Mouse (Mus musculus): Measurements from ENCODE around the gene Slc47a2. TPM values are rescaled to one million over a fixed set of nuclear protein-coding genes. Genes with fewer than 3 reads are reported as not detected.
A peak's percentile ranks its signal among the peaks of the same experiment; 100 is the strongest.

Gene Slc47a2
- polyA plus RNA-seq, 1 experiment from 2014 or later = 0.07 TPM

DNA sequence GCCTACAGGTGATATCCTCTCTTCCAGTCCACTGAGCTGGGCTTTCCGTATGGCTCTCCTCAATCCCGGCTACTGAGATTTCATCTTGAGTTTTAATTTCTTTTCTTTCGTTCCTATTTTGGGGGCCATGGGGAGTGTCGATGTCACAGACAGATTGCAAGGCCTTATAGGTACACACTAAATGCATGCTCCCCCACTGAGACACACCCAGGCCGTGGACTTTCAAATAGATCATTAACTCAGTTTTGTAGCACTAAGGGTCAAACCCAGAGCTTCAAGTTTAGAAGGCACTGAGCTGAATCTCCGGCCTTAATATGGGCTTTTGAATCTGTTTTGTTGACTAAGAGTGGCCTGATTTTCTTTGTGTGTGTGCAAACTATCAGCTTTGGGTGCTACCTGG, 11.7 kb upstream of the Slc47a2 start:
- H3K4me1 ChIP-seq (replicated peaks; ENCODE audit: control insufficient read depth, insufficient read depth, low read length) = no peaks in the 10 kb centered on the region
- ATAC-seq (replicated peaks; ENCODE audit: low FRiP score) (no peak), DNase-seq (ENCODE audit: low spot score) (no peak)
- H3K36me3 ChIP-seq (ENCODE audit: control insufficient read depth, insufficient read depth, low read length) = no peaks in the 10 kb centered on the region
- no peak overlapping the region for H3K27ac ChIP-seq (ENCODE audit: low read depth, low read length)
- no peaks in the 10 kb centered on the region for H3K27me3 ChIP-seq (replicated peaks; ENCODE audit: control insufficient read depth, insufficient read depth, low read length)
- H3K9me3 ChIP-seq (ENCODE audit: control insufficient read depth, low read length) = no peaks in the 10 kb centered on the region
- H3K9ac ChIP-seq (ENCODE audit: low read depth, low read length) = no peak overlapping the region
- no peak overlapping the region for H3K4me2 ChIP-seq
- no peak overlapping the region for H3K4me3 ChIP-seq (ENCODE audit: low read depth, low read length)
- 71% methylated on average over 6 of the region's 6 CpGs for WGBS

DNA sequence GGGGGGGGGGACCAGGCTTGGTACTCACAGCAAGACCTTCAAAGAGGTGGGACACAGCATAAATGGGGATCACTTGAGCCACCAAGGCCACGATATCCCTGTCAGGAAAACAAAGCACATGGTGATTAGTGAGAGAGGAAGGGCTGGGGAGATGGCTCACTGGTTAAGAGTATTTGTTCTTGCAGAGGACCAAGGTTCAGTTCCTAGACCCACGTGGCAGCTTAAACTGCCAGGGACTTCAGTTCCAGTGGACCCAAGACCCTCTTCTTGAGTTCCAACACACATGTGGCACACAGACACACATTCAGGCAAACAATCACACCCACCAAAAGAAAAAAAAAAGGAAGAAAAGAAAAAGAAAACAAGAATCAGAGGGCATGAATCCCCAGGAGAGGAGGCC, 10.4 kb upstream of the Slc47a2 start:
- H3K36me3 ChIP-seq (ENCODE audit: control insufficient read depth, insufficient read depth, low read length) = no peaks in the 10 kb centered on the region
- H3K9ac ChIP-seq (ENCODE audit: low read depth, low read length) = no peak overlapping the region
- DNase-seq (ENCODE audit: low spot score) = no peak
- H3K4me3 ChIP-seq (ENCODE audit: low read depth, low read length) = no peak overlapping the region
- H3K4me2 ChIP-seq = no peak overlapping the region
- H3K27me3 ChIP-seq (replicated peaks; ENCODE audit: control insufficient read depth, insufficient read depth, low read length) = no peaks in the 10 kb centered on the region; the same call in 1 of the 2 replicates
- ATAC-seq (replicated peaks; ENCODE audit: low FRiP score) = no peak
- no peaks in the 10 kb centered on the region for H3K9me3 ChIP-seq (ENCODE audit: control insufficient read depth, low read length)
- no peaks in the 10 kb centered on the region for H3K4me1 ChIP-seq (replicated peaks; ENCODE audit: control insufficient read depth, insufficient read depth, low read length)
- 73% methylated on average over 2 of the region's 2 CpGs for WGBS
- H3K27ac ChIP-seq (ENCODE audit: low read depth, low read length) = no peak overlapping the region

DNA sequence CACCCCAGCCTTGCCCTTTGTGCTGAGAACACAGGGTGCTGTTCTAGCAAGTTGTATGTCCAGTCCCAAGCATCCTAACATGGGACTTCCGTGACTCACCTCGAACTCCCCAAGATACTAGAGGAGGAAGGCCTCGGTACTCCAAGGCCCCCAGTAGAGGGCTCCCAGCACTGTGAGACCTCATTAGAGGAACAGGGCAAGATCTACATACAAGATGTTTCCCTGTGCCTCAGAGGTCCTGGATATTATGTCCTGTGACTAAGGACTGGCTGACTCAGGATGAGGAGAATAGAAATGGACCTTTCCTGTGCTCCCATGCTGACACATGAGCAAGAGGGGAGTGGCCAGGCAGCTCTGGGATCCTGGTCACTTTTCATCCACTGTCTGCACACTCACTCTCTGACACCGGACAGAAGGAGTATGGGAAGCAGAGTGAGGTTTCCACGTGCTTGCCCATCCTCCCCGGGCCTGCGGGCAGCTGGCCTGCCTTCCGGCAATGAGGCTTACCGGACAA, 9.5 kb upstream of the Slc47a2 start:
- WGBS = 58% methylated on average over 9 of the region's 9 CpGs
- no peak for ATAC-seq (replicated peaks; ENCODE audit: low FRiP score)
- H3K9me3 ChIP-seq (ENCODE audit: control insufficient read depth, low read length) = no peaks in the 10 kb centered on the region

DNA sequence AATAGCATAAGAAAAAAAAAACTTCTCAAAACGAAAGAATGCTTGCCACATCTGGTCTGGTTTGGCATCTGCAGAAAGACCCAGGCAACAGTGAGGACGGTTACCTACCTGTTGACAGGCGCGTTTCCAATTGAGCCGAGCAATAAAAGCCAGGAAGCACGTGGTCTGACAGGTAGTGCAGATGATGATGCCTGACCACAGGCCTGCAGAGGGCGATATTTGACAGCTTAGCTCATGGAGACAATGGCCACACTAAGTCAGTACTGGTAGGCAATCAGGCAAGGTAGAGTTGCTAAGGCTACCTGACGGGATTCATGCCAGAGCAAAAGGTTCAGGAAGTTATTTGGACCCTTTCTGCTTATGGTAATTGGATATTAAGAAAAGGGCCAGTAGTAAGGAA, 6.7 kb upstream of the Slc47a2 start:
- DNase-seq (ENCODE audit: low spot score) (peak; percentile 41), ATAC-seq (replicated peaks; ENCODE audit: low FRiP score) (no peak)
- Histone ChIP-seq H3K4me2 (no peak overlapping the region), H3K9me3 (ENCODE audit: control insufficient read depth, low read length) (no peaks in the 10 kb centered on the region), H3K4me1 (replicated peaks; ENCODE audit: control insufficient read depth, insufficient read depth, low read length) (no peaks in the 10 kb centered on the region), H3K27ac (ENCODE audit: low read depth, low read length) (no peak overlapping the region), H3K27me3 (replicated peaks; ENCODE audit: control insufficient read depth, insufficient read depth, low read length) (peaks cover 7% of the 10 kb centered on the region; the same call in 1 of the 2 replicates), H3K4me3 (ENCODE audit: low read depth, low read length) (no peak overlapping the region), H3K9ac (ENCODE audit: low read depth, low read length) (no peak overlapping the region), H3K36me3 (ENCODE audit: control insufficient read depth, insufficient read depth, low read length) (no peaks in the 10 kb centered on the region)
- 4% methylated on average over 8 of the region's 8 CpGs for WGBS

More for the DNA sequence above, 9.5 kb upstream of the Slc47a2 start:
- Histone ChIP-seq H3K4me3 (ENCODE audit: low read depth, low read length) (no peak overlapping the region), H3K9ac (ENCODE audit: low read depth, low read length) (no peak overlapping the region), H3K4me1 (replicated peaks; ENCODE audit: control insufficient read depth, insufficient read depth, low read length) (no peaks in the 10 kb centered on the region), H3K27me3 (replicated peaks; ENCODE audit: control insufficient read depth, insufficient read depth, low read length) (no peaks in the 10 kb centered on the region; the same call in 1 of the 2 replicates), H3K27ac (ENCODE audit: low read depth, low read length) (no peak overlapping the region), H3K36me3 (ENCODE audit: control insufficient read depth, insufficient read depth, low read length) (no peaks in the 10 kb centered on the region), H3K4me2 (no peak overlapping the region)
- DNase-seq (ENCODE audit: low spot score) = no peak

DNA sequence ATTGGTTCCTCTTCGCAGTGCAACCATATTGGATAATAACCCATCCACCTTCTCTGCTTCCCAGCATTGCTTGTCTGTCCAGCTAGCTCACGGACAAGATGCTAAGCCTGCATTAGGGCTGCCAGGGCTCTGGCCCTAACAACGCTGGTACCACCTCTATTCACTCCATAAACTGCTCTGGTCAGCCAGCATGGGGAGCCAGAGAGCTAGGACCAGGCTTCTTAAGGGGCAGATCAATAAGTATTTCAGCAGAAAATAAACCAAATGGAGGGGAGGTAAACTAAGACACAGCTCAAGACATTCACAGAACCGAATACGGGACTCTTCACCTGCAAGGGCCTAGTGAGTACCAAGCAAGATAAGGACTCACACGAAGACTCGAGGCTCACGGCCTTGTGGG, 3.5 kb upstream of the Slc47a2 start:
- no peaks in the 10 kb centered on the region for H3K36me3 ChIP-seq (ENCODE audit: control insufficient read depth, insufficient read depth, low read length)
- H3K9me3 ChIP-seq (ENCODE audit: control insufficient read depth, low read length) = no peaks in the 10 kb centered on the region
- H3K4me1 ChIP-seq (replicated peaks; ENCODE audit: control insufficient read depth, insufficient read depth, low read length) = 0 out of 2 replicates have a peak, but pooled peaks cover 4% of the 10 kb centered on the region
- no peak overlapping the region for H3K4me2 ChIP-seq
- DNase-seq (ENCODE audit: low spot score) (no peak), ATAC-seq (replicated peaks; ENCODE audit: low FRiP score) (no peak)
- H3K9ac ChIP-seq (ENCODE audit: low read depth, low read length) = no peak overlapping the region
- no peak overlapping the region for H3K27ac ChIP-seq (ENCODE audit: low read depth, low read length)
- H3K27me3 ChIP-seq (replicated peaks; ENCODE audit: control insufficient read depth, insufficient read depth, low read length) = peaks cover 34% of the 10 kb centered on the region
- H3K4me3 ChIP-seq (ENCODE audit: low read depth, low read length) = no peak overlapping the region
- WGBS = 54% methylated on average over 8 of the region's 8 CpGs

DNA sequence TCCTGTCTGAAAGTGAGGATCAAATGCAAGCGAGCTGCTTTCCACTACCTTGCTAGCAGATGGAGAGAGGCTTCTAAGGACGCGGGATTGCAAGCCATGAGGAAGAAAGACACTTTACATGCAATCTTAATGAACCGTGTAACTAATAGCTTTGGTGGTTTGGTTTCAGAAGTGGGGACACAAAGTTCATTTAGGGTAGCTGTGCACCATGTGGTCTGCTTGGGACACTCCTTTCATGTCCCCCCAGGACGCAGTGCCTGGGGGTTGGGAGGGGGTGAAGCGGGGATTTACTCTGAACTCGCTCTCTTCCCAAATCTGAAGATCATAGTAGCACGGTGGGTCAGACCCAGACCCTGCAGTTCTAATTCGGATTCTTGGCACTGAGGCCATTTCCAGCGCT, 689 bp downstream of the Slc47a2 start:
- no peaks in the 10 kb centered on the region for H3K9me3 ChIP-seq (ENCODE audit: control insufficient read depth, low read length)
- DNase-seq (ENCODE audit: low spot score) (no peak), ATAC-seq (replicated peaks; ENCODE audit: low FRiP score) (no peak)
- 0 out of 2 replicates have a peak, but pooled peaks cover 4% of the 10 kb centered on the region for H3K4me1 ChIP-seq (replicated peaks; ENCODE audit: control insufficient read depth, insufficient read depth, low read length)
- H3K27me3 ChIP-seq (replicated peaks; ENCODE audit: control insufficient read depth, insufficient read depth, low read length) = peaks cover 44% of the 10 kb centered on the region
- H3K4me2 ChIP-seq = peak overlapping the region; percentile 65
- H3K9ac ChIP-seq (ENCODE audit: low read depth, low read length) = no peak overlapping the region
- no peaks in the 10 kb centered on the region for H3K36me3 ChIP-seq (ENCODE audit: control insufficient read depth, insufficient read depth, low read length)
- H3K4me3 ChIP-seq (ENCODE audit: low read depth, low read length) = peak overlapping the region; percentile 43
- 20% methylated on average over 10 of the region's 10 CpGs for WGBS
- no peak overlapping the region for H3K27ac ChIP-seq (ENCODE audit: low read depth, low read length)

DNA sequence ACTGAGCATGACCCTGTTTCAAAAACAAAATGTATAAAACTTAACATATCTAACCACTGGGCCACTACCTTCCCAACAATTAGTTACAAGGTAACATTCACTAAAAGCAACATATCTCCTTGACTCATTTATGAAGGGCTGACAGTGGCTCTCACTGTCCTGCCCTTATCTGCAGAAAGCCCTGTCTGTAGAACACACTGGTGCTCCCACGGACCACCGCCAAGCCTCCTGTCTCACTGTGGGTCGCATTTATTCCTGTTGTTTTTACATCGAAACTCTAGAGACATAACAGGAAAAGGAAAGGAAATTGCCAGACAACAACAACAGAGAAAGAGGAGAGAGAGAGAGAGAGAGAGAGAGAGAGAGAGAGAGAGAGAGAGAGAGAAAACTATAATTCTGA, 1.4 kb downstream of the Slc47a2 start:
- H3K4me1 ChIP-seq (replicated peaks; ENCODE audit: control insufficient read depth, insufficient read depth, low read length) = 0 out of 2 replicates have a peak, but pooled peaks cover 4% of the 10 kb centered on the region
- H3K36me3 ChIP-seq (ENCODE audit: control insufficient read depth, insufficient read depth, low read length) = no peaks in the 10 kb centered on the region
- H3K9ac ChIP-seq (ENCODE audit: low read depth, low read length) = no peak overlapping the region
- 70% methylated on average over 4 of the region's 4 CpGs for WGBS
- H3K27ac ChIP-seq (ENCODE audit: low read depth, low read length) = no peak overlapping the region
- DNase-seq (ENCODE audit: low spot score) (no peak), ATAC-seq (replicated peaks; ENCODE audit: low FRiP score) (no peak)
- H3K4me3 ChIP-seq (ENCODE audit: low read depth, low read length) = no peak overlapping the region
- H3K9me3 ChIP-seq (ENCODE audit: control insufficient read depth, low read length) = no peaks in the 10 kb centered on the region
- no peak overlapping the region for H3K4me2 ChIP-seq
- peaks cover 44% of the 10 kb centered on the region for H3K27me3 ChIP-seq (replicated peaks; ENCODE audit: control insufficient read depth, insufficient read depth, low read length)

DNA sequence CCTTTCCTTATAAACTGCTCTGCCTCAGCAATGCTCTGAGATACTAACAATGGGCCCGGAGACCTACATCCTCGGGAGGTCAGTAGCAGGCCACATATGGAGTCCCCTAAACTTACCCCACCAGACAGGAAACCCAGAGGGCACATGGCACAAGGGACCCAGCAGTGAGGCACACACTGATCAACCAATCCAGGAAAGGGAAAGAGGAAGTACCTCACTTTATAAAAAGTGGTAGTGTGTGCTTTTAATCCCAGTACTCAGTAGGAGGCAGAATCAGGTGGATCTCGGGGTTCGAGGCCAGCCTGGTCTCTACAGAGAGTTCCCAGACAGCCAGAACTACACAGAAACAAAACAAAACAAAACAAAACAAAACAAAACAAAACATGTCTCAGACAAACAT, 2.3 kb downstream of the Slc47a2 start:
- Histone ChIP-seq H3K4me3 (ENCODE audit: low read depth, low read length) (no peak overlapping the region), H3K4me1 (replicated peaks; ENCODE audit: control insufficient read depth, insufficient read depth, low read length) (0 out of 2 replicates have a peak, but pooled peaks cover 4% of the 10 kb centered on the region), H3K27ac (ENCODE audit: low read depth, low read length) (no peak overlapping the region), H3K9ac (ENCODE audit: low read depth, low read length) (no peak overlapping the region), H3K36me3 (ENCODE audit: control insufficient read depth, insufficient read depth, low read length) (no peaks in the 10 kb centered on the region), H3K4me2 (no peak overlapping the region), H3K27me3 (replicated peaks; ENCODE audit: control insufficient read depth, insufficient read depth, low read length) (peaks cover 41% of the 10 kb centered on the region), H3K9me3 (ENCODE audit: control insufficient read depth, low read length) (no peaks in the 10 kb centered on the region)
- ATAC-seq (replicated peaks; ENCODE audit: low FRiP score) = no peak
- WGBS = 76% methylated on average over 4 of the region's 4 CpGs
- no peak for DNase-seq (ENCODE audit: low spot score)

DNA sequence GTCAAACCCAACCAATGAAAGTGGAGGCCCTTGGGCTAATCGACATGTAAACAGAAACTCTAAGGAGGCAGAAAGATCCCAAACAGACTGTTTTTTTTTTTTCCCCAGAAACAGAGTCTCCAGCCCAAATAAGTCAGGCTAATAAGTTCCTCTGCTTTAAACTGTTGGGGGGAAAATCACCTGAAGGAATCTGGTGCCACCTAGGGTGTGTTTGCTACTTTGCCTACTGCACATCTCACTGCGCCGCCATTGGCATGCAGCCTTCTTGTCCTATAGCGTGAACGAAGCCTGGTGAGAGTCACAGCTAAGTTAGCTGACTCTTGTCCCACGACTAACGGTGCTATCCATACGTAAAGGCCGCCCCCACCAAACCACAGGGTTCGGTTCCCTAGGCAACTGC, 5.1 kb downstream of the Slc47a2 start:
- no peak overlapping the region for H3K27ac ChIP-seq (ENCODE audit: low read depth, low read length)
- peaks cover 23% of the 10 kb centered on the region for H3K27me3 ChIP-seq (replicated peaks; ENCODE audit: control insufficient read depth, insufficient read depth, low read length)
- 71% methylated on average over 10 of the region's 10 CpGs for WGBS
- H3K4me2 ChIP-seq = no peak overlapping the region
- DNase-seq (ENCODE audit: low spot score) (no peak), ATAC-seq (replicated peaks; ENCODE audit: low FRiP score) (no peak)
- no peak overlapping the region for H3K4me3 ChIP-seq (ENCODE audit: low read depth, low read length)
- no peaks in the 10 kb centered on the region for H3K36me3 ChIP-seq (ENCODE audit: control insufficient read depth, insufficient read depth, low read length)
- H3K4me1 ChIP-seq (replicated peaks; ENCODE audit: control insufficient read depth, insufficient read depth, low read length) = 0 out of 2 replicates have a peak, but pooled peaks cover 3% of the 10 kb centered on the region
- no peaks in the 10 kb centered on the region for H3K9me3 ChIP-seq (ENCODE audit: control insufficient read depth, low read length)
- H3K9ac ChIP-seq (ENCODE audit: low read depth, low read length) = no peak overlapping the region

Measured in liver, embryonic 11.5 days (tissue).